Mouse (Mus musculus) cerebellum, adult 2 months (tissue): ENCODE data around the gene Tbcel.

Experiments used
- CTCF ChIP-seq: fragments of 200-500 bp; IDR thresholded peaks from 2 replicates; pipeline ENCODE4 v1.5.1; 2011; ENCODE audit warnings: low read depth, mild to moderate bottlenecking, control low read depth, low read length, moderate library complexity, borderline replicate concordance; ENCODE audit not compliant: insufficient read depth
- POLR2A ChIP-seq: fragments of 200-500 bp; IDR thresholded peaks from 2 replicates; pipeline ENCODE4 v1.6.1; 2011; ENCODE audit warnings: low read length, control low read depth, borderline replicate concordance; ENCODE audit not compliant: insufficient read depth

DNA sequence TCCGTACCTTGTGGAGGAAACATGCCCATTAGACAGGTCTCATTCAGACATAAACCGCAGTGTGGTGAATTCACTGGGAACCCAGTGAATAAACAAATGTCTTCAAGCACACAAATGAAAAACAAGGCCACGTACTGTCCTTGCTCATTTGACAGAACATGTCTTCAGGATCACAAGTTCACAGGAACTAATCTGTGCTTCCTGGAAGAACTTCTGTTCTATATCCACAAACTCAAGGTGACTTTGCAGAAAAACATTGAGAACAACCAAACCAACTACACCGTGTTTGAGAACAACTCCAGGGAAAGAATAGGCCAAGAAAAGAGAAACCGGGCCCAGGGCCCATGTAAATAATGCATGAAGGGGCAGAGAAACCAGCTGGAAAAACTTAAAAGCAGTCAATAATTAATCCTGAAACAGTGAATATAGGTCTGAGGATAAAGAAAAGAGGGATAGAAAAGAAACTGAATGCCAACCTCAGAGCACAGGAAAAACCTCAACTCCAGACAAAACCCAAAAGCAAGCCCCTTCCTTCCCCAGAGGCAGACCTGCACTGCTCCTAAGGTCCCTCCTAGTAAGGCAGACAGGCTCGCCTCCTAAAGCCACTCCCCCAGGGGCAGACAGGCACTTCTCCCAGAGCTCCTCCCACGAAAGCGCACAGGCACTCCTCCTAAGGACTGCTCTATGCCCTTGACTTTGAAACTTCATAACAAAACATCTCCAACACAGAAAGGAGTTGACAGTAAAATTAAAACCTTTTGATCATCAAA is 44.2 kb downstream of the Tbcel start:
- TF ChIP-seq CTCF (no peak), POLR2A (no peak)
